Mouse (Mus musculus) embryonic fibroblast, embryonic 13.5 days (primary cell): ENCODE data around the gene Veph1.

Experiments
- CTCF ChIP-seq: IDR thresholded peaks from 2 replicates; pipeline ENCODE4 v1.5.1; 2011; ENCODE audit warnings: mild to moderate bottlenecking, control low read depth, low read length, moderate library complexity, borderline replicate concordance; ENCODE audit not compliant: insufficient read depth
- POLR2A ChIP-seq: IDR thresholded peaks from 2 replicates; pipeline ENCODE4 v1.6.1; 2011; ENCODE audit warnings: low read depth, mild to moderate bottlenecking, control low read depth, low read length, moderate library complexity

GRCm38 (mm10) chr3:66296545-66296944 is at the start of gene Veph1:
- no peak for TF ChIP-seq CTCF
- TF ChIP-seq POLR2A = no peak
